Mouse (Mus musculus): ENCODE measurements around the gene Stard13. TPM values are rescaled to one million over a fixed set of nuclear protein-coding genes. Genes with fewer than 3 reads are reported as not detected.

Stard13 gene
- polyA plus RNA-seq, 1 experiment from 2014 or later, result 4.5 TPM

DNA sequence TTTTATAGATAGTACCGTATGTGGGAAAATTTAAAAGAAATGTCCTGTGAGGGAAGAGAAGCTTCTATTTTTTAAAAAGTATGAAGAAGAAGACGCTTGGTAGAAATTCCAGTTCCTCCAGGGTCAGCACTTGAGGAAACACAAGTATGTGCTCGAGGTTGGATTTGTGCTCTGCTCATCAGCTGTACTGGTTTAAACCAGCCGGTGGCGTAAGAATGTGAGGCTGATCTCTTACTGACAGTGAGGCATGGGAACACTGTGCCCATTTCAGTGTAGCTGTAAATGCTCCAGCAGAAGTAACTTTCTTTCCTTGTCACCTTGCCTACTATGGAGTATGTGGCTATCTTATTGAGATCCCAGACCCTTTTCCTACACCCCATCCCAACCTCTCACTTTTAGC, 180.4 kb downstream of the Stard13 start:
- H3K9me3 ChIP-seq (replicated peaks; ENCODE audit: control insufficient read depth, low read length), result 0 out of 2 replicates have a peak, but pooled peaks cover 2% of the 10 kb centered on the region
- no peak overlapping the region for H3K9ac ChIP-seq (ENCODE audit: low read length)
- 72% methylated on average over 5 of the region's 5 CpGs for WGBS
- H3K36me3 ChIP-seq (ENCODE audit: control insufficient read depth, insufficient read depth), result peaks cover 7% of the 10 kb centered on the region
- H3K4me2 ChIP-seq (ENCODE audit: low read depth, low read length), result no peak overlapping the region
- no peak overlapping the region for H3K4me3 ChIP-seq (ENCODE audit: low read length)
- H3K4me1 ChIP-seq (ENCODE audit: control insufficient read depth, insufficient read depth, low read length), result peaks cover 19% of the 10 kb centered on the region
- ATAC-seq (replicated peaks; ENCODE audit: extremely low read depth, insufficient read depth, low FRiP score), result no peak
- no peak overlapping the region for H3K27ac ChIP-seq (ENCODE audit: low read length)
- H3K27me3 ChIP-seq (ENCODE audit: control insufficient read depth, insufficient read depth, low read length), result no peaks in the 10 kb centered on the region

DNA sequence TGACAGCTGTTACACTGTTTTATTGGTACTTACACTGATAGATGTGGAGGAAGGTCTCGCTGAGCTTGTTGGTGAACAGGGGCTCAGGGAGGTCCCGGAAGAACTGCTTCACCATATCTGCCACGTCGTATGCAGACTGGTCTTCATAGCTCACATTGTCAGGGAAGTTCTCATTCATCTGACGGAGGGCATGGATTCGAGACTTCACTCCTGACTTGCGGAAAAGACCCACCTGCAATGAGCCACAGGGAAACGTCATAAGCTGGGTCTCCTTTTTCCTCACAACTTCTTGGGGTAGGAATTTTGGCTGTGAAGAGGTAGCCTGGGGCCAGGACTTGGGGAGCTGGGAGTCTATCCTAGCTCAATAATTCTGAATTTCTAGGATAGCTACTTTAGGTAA, 181.3 kb downstream of the Stard13 start:
- no peak overlapping the region for H3K4me3 ChIP-seq (ENCODE audit: low read length)
- no peak overlapping the region for H3K27ac ChIP-seq (ENCODE audit: low read length)
- H3K27me3 ChIP-seq (ENCODE audit: control insufficient read depth, insufficient read depth, low read length), result no peaks in the 10 kb centered on the region
- 94% methylated on average over 8 of the region's 8 CpGs for WGBS
- H3K9ac ChIP-seq (ENCODE audit: low read length), result no peak overlapping the region
- H3K9me3 ChIP-seq (replicated peaks; ENCODE audit: control insufficient read depth, low read length), result 0 out of 2 replicates have a peak, but pooled peaks cover 2% of the 10 kb centered on the region
- peaks cover 7% of the 10 kb centered on the region for H3K36me3 ChIP-seq (ENCODE audit: control insufficient read depth, insufficient read depth)
- H3K4me2 ChIP-seq (ENCODE audit: low read depth, low read length), result no peak overlapping the region
- peaks cover 18% of the 10 kb centered on the region for H3K4me1 ChIP-seq (ENCODE audit: control insufficient read depth, insufficient read depth, low read length)
- ATAC-seq (replicated peaks; ENCODE audit: extremely low read depth, insufficient read depth, low FRiP score), result no peak

DNA sequence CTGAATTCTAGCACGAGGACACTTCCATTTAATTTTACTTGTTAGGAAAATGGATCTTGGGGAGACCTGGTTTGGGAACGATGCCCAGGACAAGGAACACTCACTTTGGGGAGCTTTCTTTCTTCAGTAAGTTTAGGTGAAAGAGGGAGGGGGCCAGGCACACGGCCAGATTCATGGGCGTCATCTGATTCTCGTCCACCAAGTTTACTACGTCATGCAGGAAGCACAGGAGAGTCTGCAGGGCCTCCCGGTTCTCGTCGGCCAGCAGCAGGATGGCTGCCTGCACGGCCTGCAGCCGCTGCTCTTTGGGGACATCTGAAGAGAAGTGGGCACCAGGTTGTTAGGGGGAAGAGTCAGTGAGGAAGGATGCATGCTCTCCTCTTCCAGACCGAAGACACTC, 186.1 kb downstream of the Stard13 start:
- H3K36me3 ChIP-seq (ENCODE audit: control insufficient read depth, insufficient read depth), result peaks cover 6% of the 10 kb centered on the region
- peaks cover 5% of the 10 kb centered on the region for H3K4me1 ChIP-seq (ENCODE audit: control insufficient read depth, insufficient read depth, low read length)
- no peak for ATAC-seq (replicated peaks; ENCODE audit: extremely low read depth, insufficient read depth, low FRiP score)
- H3K9me3 ChIP-seq (replicated peaks; ENCODE audit: control insufficient read depth, low read length), result 0 out of 2 replicates have a peak, but pooled peaks cover 2% of the 10 kb centered on the region
- no peaks in the 10 kb centered on the region for H3K27me3 ChIP-seq (ENCODE audit: control insufficient read depth, insufficient read depth, low read length)
- no peak overlapping the region for H3K4me3 ChIP-seq (ENCODE audit: low read length)
- no peak overlapping the region for H3K4me2 ChIP-seq (ENCODE audit: low read depth, low read length)
- H3K9ac ChIP-seq (ENCODE audit: low read length), result no peak overlapping the region
- H3K27ac ChIP-seq (ENCODE audit: low read length), result peak overlapping the region; percentile 3; the same call in 1 of the 2 replicates
- 61% methylated on average over 12 of the region's 12 CpGs for WGBS

DNA sequence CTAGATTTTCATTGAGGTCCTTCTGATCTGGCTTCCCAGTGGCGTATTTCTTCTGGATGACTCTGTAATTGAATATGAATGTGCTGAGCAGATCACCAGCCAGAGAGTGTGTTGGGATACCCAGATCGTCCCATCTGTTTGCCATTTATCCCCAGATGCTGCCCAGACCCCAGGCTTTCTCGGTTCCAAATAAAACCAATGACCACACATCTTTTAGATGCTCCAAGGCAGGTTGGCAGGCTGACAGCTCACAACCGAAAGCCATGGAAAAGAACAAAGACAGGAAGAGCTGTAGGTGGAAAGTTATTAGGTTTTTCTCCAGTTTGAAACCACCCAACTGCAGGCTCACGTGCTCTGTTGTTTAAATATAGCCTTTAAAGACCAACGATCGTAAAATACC, 186.7 kb downstream of the Stard13 start:
- no peak; the same call in 1 of the 2 replicates for ATAC-seq (replicated peaks; ENCODE audit: extremely low read depth, insufficient read depth, low FRiP score)
- Histone ChIP-seq H3K9ac (ENCODE audit: low read length) (no peak overlapping the region), H3K4me2 (ENCODE audit: low read depth, low read length) (no peak overlapping the region), H3K27me3 (ENCODE audit: control insufficient read depth, insufficient read depth, low read length) (no peaks in the 10 kb centered on the region), H3K9me3 (replicated peaks; ENCODE audit: control insufficient read depth, low read length) (no peaks in the 10 kb centered on the region), H3K27ac (ENCODE audit: low read length) (no peak overlapping the region), H3K4me3 (ENCODE audit: low read length) (no peak overlapping the region), H3K4me1 (ENCODE audit: control insufficient read depth, insufficient read depth, low read length) (peaks cover 5% of the 10 kb centered on the region), H3K36me3 (ENCODE audit: control insufficient read depth, insufficient read depth) (peaks cover under 1% of the 10 kb centered on the region)
- 62% methylated on average over 7 of the region's 7 CpGs for WGBS

DNA sequence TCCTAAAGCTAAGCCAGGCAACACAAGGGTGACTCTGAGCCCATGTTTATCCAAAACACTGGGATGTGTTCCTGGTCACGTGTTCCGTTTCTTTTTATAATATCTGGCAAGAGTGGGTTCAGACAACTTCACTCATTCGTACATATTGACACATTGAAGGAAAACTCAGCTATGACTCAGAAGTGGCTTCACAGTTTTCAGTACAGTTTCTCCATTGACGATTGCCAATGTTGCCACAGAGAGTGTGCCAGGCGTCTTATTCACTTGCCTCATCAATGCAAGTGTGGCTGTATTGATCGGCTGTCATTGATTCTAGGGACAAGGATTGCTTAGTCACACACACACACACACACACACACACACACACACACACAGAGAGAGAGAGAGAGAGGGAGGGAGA, 187.5 kb downstream of the Stard13 start:
- peaks cover 5% of the 10 kb centered on the region for H3K4me1 ChIP-seq (ENCODE audit: control insufficient read depth, insufficient read depth, low read length)
- H3K27me3 ChIP-seq (ENCODE audit: control insufficient read depth, insufficient read depth, low read length), result no peaks in the 10 kb centered on the region
- no peak for ATAC-seq (replicated peaks; ENCODE audit: extremely low read depth, insufficient read depth, low FRiP score)
- H3K9me3 ChIP-seq (replicated peaks; ENCODE audit: control insufficient read depth, low read length), result no peaks in the 10 kb centered on the region
- no peak overlapping the region for H3K4me2 ChIP-seq (ENCODE audit: low read depth, low read length)
- H3K36me3 ChIP-seq (ENCODE audit: control insufficient read depth, insufficient read depth), result no peaks in the 10 kb centered on the region; the same call in 1 of the 2 replicates
- 91% methylated on average over 6 of the region's 6 CpGs for WGBS
- H3K27ac ChIP-seq (ENCODE audit: low read length), result no peak overlapping the region
- no peak overlapping the region for H3K4me3 ChIP-seq (ENCODE audit: low read length)
- H3K9ac ChIP-seq (ENCODE audit: low read length), result no peak overlapping the region

GRCm38 (mm10) chr5:151042911-151043310, 190.7 kb downstream of the Stard13 start:
- H3K9me3 ChIP-seq (replicated peaks; ENCODE audit: control insufficient read depth, low read length), result no peaks in the 10 kb centered on the region
- no peak overlapping the region for H3K4me2 ChIP-seq (ENCODE audit: low read depth, low read length)
- no peak overlapping the region for H3K27ac ChIP-seq (ENCODE audit: low read length)
- no peaks in the 10 kb centered on the region for H3K4me1 ChIP-seq (ENCODE audit: control insufficient read depth, insufficient read depth, low read length)
- peaks cover 8% of the 10 kb centered on the region; the same call in 1 of the 2 replicates for H3K36me3 ChIP-seq (ENCODE audit: control insufficient read depth, insufficient read depth)
- 88% methylated on average over 5 of the region's 5 CpGs for WGBS
- H3K9ac ChIP-seq (ENCODE audit: low read length), result no peak overlapping the region
- no peak for ATAC-seq (replicated peaks; ENCODE audit: extremely low read depth, insufficient read depth, low FRiP score)
- H3K4me3 ChIP-seq (ENCODE audit: low read length), result no peak overlapping the region
- H3K27me3 ChIP-seq (ENCODE audit: control insufficient read depth, insufficient read depth, low read length), result no peaks in the 10 kb centered on the region

DNA sequence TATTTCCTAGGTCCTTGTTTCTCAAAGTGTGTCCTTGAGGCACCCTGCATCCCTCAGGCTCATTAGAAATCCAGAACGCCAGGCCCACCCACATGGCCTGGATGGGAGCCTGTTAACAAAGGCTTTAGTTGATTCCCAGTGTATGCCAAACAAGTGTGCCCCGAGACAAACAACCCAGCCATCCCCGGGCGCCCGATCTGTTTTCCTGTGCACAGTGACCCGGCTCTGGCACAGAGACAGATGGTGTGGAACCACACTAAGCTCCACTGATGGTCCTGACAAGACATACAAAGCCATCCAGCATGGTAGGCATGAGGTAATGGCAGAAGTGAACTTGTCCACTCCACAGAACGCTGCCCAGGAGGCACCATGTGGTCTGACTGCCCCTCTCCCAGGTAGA, 195.8 kb downstream of the Stard13 start:
- no peak overlapping the region for H3K9ac ChIP-seq (ENCODE audit: low read length)
- no peaks in the 10 kb centered on the region; the same call in 1 of the 2 replicates for H3K9me3 ChIP-seq (replicated peaks; ENCODE audit: control insufficient read depth, low read length)
- WGBS, result 89% methylated on average over 7 of the region's 7 CpGs
- H3K4me2 ChIP-seq (ENCODE audit: low read depth, low read length), result no peak overlapping the region
- H3K27ac ChIP-seq (ENCODE audit: low read length), result no peak overlapping the region
- H3K4me3 ChIP-seq (ENCODE audit: low read length), result no peak overlapping the region
- ATAC-seq (replicated peaks; ENCODE audit: extremely low read depth, insufficient read depth, low FRiP score), result no peak
- no peaks in the 10 kb centered on the region for H3K27me3 ChIP-seq (ENCODE audit: control insufficient read depth, insufficient read depth, low read length)
- H3K4me1 ChIP-seq (ENCODE audit: control insufficient read depth, insufficient read depth, low read length), result 0 out of 2 replicates have a peak, but pooled peaks cover 2% of the 10 kb centered on the region
- peaks cover 8% of the 10 kb centered on the region; the same call in 1 of the 2 replicates for H3K36me3 ChIP-seq (ENCODE audit: control insufficient read depth, insufficient read depth)

DNA sequence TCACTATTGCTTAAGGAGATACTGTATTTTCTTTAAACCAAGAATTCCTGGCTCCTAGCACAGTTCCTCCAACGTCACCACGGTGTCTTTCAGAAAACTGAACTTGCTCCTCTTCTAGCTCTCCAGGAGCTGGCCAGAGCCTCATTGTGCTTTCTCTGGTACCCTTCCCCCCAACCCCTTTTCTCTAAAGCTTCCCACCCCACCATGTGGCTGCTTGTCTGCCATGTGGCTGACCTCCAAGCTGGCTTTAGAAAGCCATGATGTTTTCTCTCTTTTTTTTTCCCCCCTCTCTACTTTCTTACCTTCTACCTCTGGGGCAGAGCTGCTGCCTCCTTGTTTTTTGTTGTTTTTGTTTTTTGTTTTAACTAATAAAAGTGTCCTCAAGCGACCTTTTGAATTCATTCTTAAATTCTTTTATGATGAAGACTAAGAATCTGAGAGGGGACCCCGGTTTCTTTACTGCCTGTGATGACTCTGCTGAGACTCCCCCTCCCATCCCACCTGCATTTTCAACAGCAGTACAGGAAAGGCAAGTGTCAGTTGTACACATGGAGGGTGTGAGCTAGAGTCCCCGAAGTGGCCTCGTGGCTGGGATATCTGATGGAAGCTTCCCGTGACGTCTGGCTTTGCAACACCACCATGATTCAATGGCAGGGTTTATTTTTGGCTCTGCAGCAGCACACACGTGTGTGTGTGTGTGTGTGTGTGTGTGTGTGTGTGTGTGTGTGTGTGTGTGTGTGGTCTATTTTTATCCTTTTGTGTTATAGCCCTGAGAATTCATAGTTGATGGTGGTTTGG, 198.7 kb downstream of the Stard13 start:
- ATAC-seq (replicated peaks; ENCODE audit: extremely low read depth, insufficient read depth, low FRiP score), result no peak
- Histone ChIP-seq H3K9ac (ENCODE audit: low read length) (no peak overlapping the region), H3K27me3 (ENCODE audit: control insufficient read depth, insufficient read depth, low read length) (no peaks in the 10 kb centered on the region), H3K36me3 (ENCODE audit: control insufficient read depth, insufficient read depth) (peaks cover 8% of the 10 kb centered on the region; the same call in 1 of the 2 replicates), H3K4me1 (ENCODE audit: control insufficient read depth, insufficient read depth, low read length) (0 out of 2 replicates have a peak, but pooled peaks cover 2% of the 10 kb centered on the region), H3K4me3 (ENCODE audit: low read length) (no peak overlapping the region), H3K9me3 (replicated peaks; ENCODE audit: control insufficient read depth, low read length) (no peaks in the 10 kb centered on the region; the same call in 1 of the 2 replicates), H3K27ac (ENCODE audit: low read length) (no peak overlapping the region), H3K4me2 (ENCODE audit: low read depth, low read length) (no peak overlapping the region)
- WGBS, result 34% methylated on average over 9 of the region's 9 CpGs

DNA sequence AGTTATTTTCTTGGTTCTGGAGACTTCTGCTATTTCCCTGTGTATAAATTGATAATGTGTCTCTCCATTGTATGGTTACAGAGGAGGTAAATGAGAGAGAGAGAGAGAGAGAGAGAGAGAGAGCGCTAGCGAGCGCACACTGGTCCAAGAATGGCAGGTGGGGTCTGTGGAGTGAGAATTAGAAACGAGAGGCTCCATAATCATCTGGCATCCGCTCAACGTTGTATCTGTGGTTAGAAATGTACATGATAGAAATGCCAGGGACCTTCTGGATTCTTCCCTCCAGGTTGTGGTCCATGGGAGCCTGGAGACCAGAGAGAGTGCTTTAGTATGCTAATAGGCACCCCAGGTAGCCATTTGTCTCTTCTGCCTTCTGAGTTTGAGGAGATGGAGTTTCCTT, 204.7 kb downstream of the Stard13 start:
- Histone ChIP-seq H3K27me3 (ENCODE audit: control insufficient read depth, insufficient read depth, low read length) (no peaks in the 10 kb centered on the region), H3K9ac (ENCODE audit: low read length) (no peak overlapping the region), H3K27ac (ENCODE audit: low read length) (no peak overlapping the region), H3K36me3 (ENCODE audit: control insufficient read depth, insufficient read depth) (no peaks in the 10 kb centered on the region), H3K9me3 (replicated peaks; ENCODE audit: control insufficient read depth, low read length) (no peaks in the 10 kb centered on the region; the same call in 1 of the 2 replicates), H3K4me3 (ENCODE audit: low read length) (no peak overlapping the region), H3K4me1 (ENCODE audit: control insufficient read depth, insufficient read depth, low read length) (no peaks in the 10 kb centered on the region; the same call in 1 of the 2 replicates), H3K4me2 (ENCODE audit: low read depth, low read length) (no peak overlapping the region)
- ATAC-seq (replicated peaks; ENCODE audit: extremely low read depth, insufficient read depth, low FRiP score), result no peak
- WGBS, result 69% methylated on average over 6 of the region's 6 CpGs

Measured in heart, embryonic 16.5 days (tissue).